Mouse (Mus musculus): ENCODE measurements at regions not wholly inside any gene's neighbourhood (a gene's known extent, or its start where the extent isn't known, plus 50 kb on each side); places are given as distances from the start of the nearest gene placed in this dataset.

- WGBS, result 90% methylated on average over 1 of the region's 1 CpGs
- H3K4me1 ChIP-seq (replicated peaks), result no peaks in the 10 kb centered on the region
- no peak overlapping the region for H3K4me3 ChIP-seq
- H3K9ac ChIP-seq, result no peak overlapping the region
- no peaks in the 10 kb centered on the region for H3K36me3 ChIP-seq
- no peaks in the 10 kb centered on the region for H3K9me3 ChIP-seq
- H3K27me3 ChIP-seq, result no peaks in the 10 kb centered on the region
- no peak overlapping the region for H3K4me2 ChIP-seq
- no peak overlapping the region for H3K27ac ChIP-seq (replicated peaks)
- ATAC-seq (ENCODE audit: low read depth), result no peak
These were observed 119.2 kb upstream of the Paip1 start for GRCm38 (mm10) chr13:119309238-119309637.

- no peaks in the 10 kb centered on the region for H3K36me3 ChIP-seq
- no peaks in the 10 kb centered on the region for H3K27me3 ChIP-seq
- no peak for ATAC-seq (ENCODE audit: low read depth)
These were observed 118.4 kb upstream of the Paip1 start for GRCm38 (mm10) chr13:119310013-119310412.

GRCm38 (mm10) chr13:119314356-119314755 is 114.0 kb upstream of the Paip1 start:
- Histone ChIP-seq H3K4me2 (no peak overlapping the region), H3K4me3 (no peak overlapping the region), H3K27ac (replicated peaks) (no peak overlapping the region), H3K36me3 (no peaks in the 10 kb centered on the region), H3K9me3 (no peaks in the 10 kb centered on the region), H3K27me3 (no peaks in the 10 kb centered on the region), H3K9ac (no peak overlapping the region), H3K4me1 (replicated peaks) (no peaks in the 10 kb centered on the region)
- 83% methylated on average over 3 of the region's 3 CpGs for WGBS
- ATAC-seq (ENCODE audit: low read depth), result no peak

More at GRCm38 (mm10) chr13:119310013-119310412, 118.4 kb upstream of the Paip1 start:
- H3K4me1 ChIP-seq (replicated peaks), result no peaks in the 10 kb centered on the region
- no peak overlapping the region for H3K4me2 ChIP-seq
- H3K27ac ChIP-seq (replicated peaks), result no peak overlapping the region
- H3K9ac ChIP-seq, result no peak overlapping the region
- WGBS, result 90% methylated on average over 3 of the region's 3 CpGs
- no peaks in the 10 kb centered on the region for H3K9me3 ChIP-seq
- no peak overlapping the region for H3K4me3 ChIP-seq

GRCm38 (mm10) chr13:119318358-119318757 is 110.0 kb upstream of the Paip1 start:
- Histone ChIP-seq H3K4me2 (no peak overlapping the region), H3K27ac (replicated peaks) (no peak overlapping the region), H3K4me3 (no peak overlapping the region), H3K9me3 (no peaks in the 10 kb centered on the region), H3K27me3 (no peaks in the 10 kb centered on the region), H3K9ac (no peak overlapping the region), H3K4me1 (replicated peaks) (no peaks in the 10 kb centered on the region), H3K36me3 (no peaks in the 10 kb centered on the region)
- 92% methylated on average over 1 of the region's 1 CpGs for WGBS
- no peak for ATAC-seq (ENCODE audit: low read depth)

GRCm38 (mm10) chr13:119325510-119325909 is 102.9 kb upstream of the Paip1 start:
- Histone ChIP-seq H3K36me3 (no peaks in the 10 kb centered on the region), H3K9ac (no peak overlapping the region), H3K4me2 (no peak overlapping the region), H3K4me3 (no peak overlapping the region), H3K4me1 (replicated peaks) (no peaks in the 10 kb centered on the region), H3K9me3 (no peaks in the 10 kb centered on the region), H3K27ac (replicated peaks) (no peak overlapping the region), H3K27me3 (no peaks in the 10 kb centered on the region)
- WGBS, result 90% methylated on average over 2 of the region's 2 CpGs
- ATAC-seq (ENCODE audit: low read depth), result no peak

- H3K27ac ChIP-seq (replicated peaks), result no peak overlapping the region
- no peaks in the 10 kb centered on the region for H3K36me3 ChIP-seq
- no peak overlapping the region for H3K4me2 ChIP-seq
- no peaks in the 10 kb centered on the region for H3K9me3 ChIP-seq
- H3K27me3 ChIP-seq, result no peaks in the 10 kb centered on the region
- 87% methylated on average over 5 of the region's 5 CpGs for WGBS
- no peak overlapping the region for H3K4me3 ChIP-seq
- no peak for ATAC-seq (ENCODE audit: low read depth)
- H3K9ac ChIP-seq, result no peak overlapping the region
- H3K4me1 ChIP-seq (replicated peaks), result no peaks in the 10 kb centered on the region
These were observed 101.3 kb upstream of the Paip1 start for GRCm38 (mm10) chr13:119326877-119327625.

- no peak for ATAC-seq (ENCODE audit: low read depth)
- H3K9me3 ChIP-seq, result no peaks in the 10 kb centered on the region
- H3K4me2 ChIP-seq, result no peak overlapping the region
- H3K36me3 ChIP-seq, result no peaks in the 10 kb centered on the region
- H3K27ac ChIP-seq (replicated peaks), result no peak overlapping the region
- H3K4me3 ChIP-seq, result no peak overlapping the region
- H3K9ac ChIP-seq, result no peak overlapping the region
- WGBS, result 93% methylated on average over 4 of the region's 4 CpGs
- H3K4me1 ChIP-seq (replicated peaks), result no peaks in the 10 kb centered on the region
- no peaks in the 10 kb centered on the region for H3K27me3 ChIP-seq
These were observed 99.7 kb upstream of the Paip1 start for GRCm38 (mm10) chr13:119328731-119329130.

- no peak overlapping the region for H3K4me2 ChIP-seq
- 94% methylated on average over 3 of the region's 3 CpGs for whole genome bisulfite sequencing
- no peaks in the 10 kb centered on the region for H3K9me3 ChIP-seq
- no peak overlapping the region for H3K27ac ChIP-seq (replicated peaks)
- H3K9ac ChIP-seq, result no peak overlapping the region
- ATAC-seq (ENCODE audit: low read depth), result no peak
- no peaks in the 10 kb centered on the region for H3K27me3 ChIP-seq
- no peaks in the 10 kb centered on the region for H3K4me1 ChIP-seq (replicated peaks)
- peaks cover 10% of the 10 kb centered on the region for H3K36me3 ChIP-seq
- H3K4me3 ChIP-seq, result no peak overlapping the region
These were observed 96.6 kb upstream of the Paip1 start for GRCm38 (mm10) chr13:119331815-119332214.

- no peaks in the 10 kb centered on the region; the same call in 1 of the 2 replicates for H3K9me3 ChIP-seq
- H3K9ac ChIP-seq, result no peak overlapping the region
- no peak overlapping the region for H3K27ac ChIP-seq (replicated peaks)
- ATAC-seq (ENCODE audit: low read depth), result no peak
- H3K4me2 ChIP-seq, result no peak overlapping the region
- no peaks in the 10 kb centered on the region for H3K4me1 ChIP-seq (replicated peaks)
- no peak overlapping the region for H3K4me3 ChIP-seq
- 79% methylated on average over 6 of the region's 6 CpGs for WGBS
- no peaks in the 10 kb centered on the region for H3K27me3 ChIP-seq
- H3K36me3 ChIP-seq, result peaks cover 20% of the 10 kb centered on the region
These were observed 94.5 kb upstream of the Paip1 start for GRCm38 (mm10) chr13:119333915-119334314.

- Histone ChIP-seq H3K27ac (replicated peaks) (no peak overlapping the region), H3K4me3 (no peak overlapping the region), H3K4me2 (no peak overlapping the region), H3K9me3 (no peaks in the 10 kb centered on the region; the same call in 1 of the 2 replicates), H3K27me3 (no peaks in the 10 kb centered on the region), H3K4me1 (replicated peaks) (no peaks in the 10 kb centered on the region), H3K9ac (no peak overlapping the region), H3K36me3 (peaks cover 20% of the 10 kb centered on the region)
- 85% methylated on average over 5 of the region's 5 CpGs for WGBS
- no peak for ATAC-seq (ENCODE audit: low read depth)
These were observed 90.5 kb upstream of the Paip1 start for GRCm38 (mm10) chr13:119337861-119338260.

- H3K4me2 ChIP-seq, result no peak overlapping the region
- no peak for ATAC-seq (ENCODE audit: low read depth)
- H3K4me3 ChIP-seq, result no peak overlapping the region
- H3K9me3 ChIP-seq, result no peaks in the 10 kb centered on the region; the same call in 1 of the 2 replicates
- peaks cover 23% of the 10 kb centered on the region for H3K36me3 ChIP-seq
- no peaks in the 10 kb centered on the region for H3K27me3 ChIP-seq
- 80% methylated on average over 5 of the region's 5 CpGs for WGBS
- no peak overlapping the region for H3K27ac ChIP-seq (replicated peaks)
- no peaks in the 10 kb centered on the region for H3K4me1 ChIP-seq (replicated peaks)
- H3K9ac ChIP-seq, result no peak overlapping the region
These were observed 89.4 kb upstream of the Paip1 start for GRCm38 (mm10) chr13:119339016-119339415.

GRCm38 (mm10) chr13:119339762-119340161 is 88.6 kb upstream of the Paip1 start:
- no peak overlapping the region for H3K27ac ChIP-seq (replicated peaks)
- no peak overlapping the region for H3K9ac ChIP-seq
- H3K27me3 ChIP-seq, result no peaks in the 10 kb centered on the region
- no peak overlapping the region for H3K4me3 ChIP-seq
- no peak for ATAC-seq (ENCODE audit: low read depth)
- no peaks in the 10 kb centered on the region for H3K4me1 ChIP-seq (replicated peaks)
- H3K4me2 ChIP-seq, result no peak overlapping the region
- H3K36me3 ChIP-seq, result peaks cover 23% of the 10 kb centered on the region
- no peaks in the 10 kb centered on the region; the same call in 1 of the 2 replicates for H3K9me3 ChIP-seq
- WGBS, result 95% methylated on average over 11 of the region's 11 CpGs

- Histone ChIP-seq H3K4me3 (no peak overlapping the region), H3K9ac (no peak overlapping the region), H3K9me3 (no peaks in the 10 kb centered on the region; the same call in 1 of the 2 replicates), H3K27me3 (no peaks in the 10 kb centered on the region), H3K4me2 (no peak overlapping the region), H3K27ac (replicated peaks) (no peak overlapping the region), H3K36me3 (peaks cover 12% of the 10 kb centered on the region), H3K4me1 (replicated peaks) (no peaks in the 10 kb centered on the region)
- no peak for ATAC-seq (ENCODE audit: low read depth)
- WGBS, result 38% methylated on average over 2 of the region's 2 CpGs
These were observed 86.6 kb upstream of the Paip1 start for GRCm38 (mm10) chr13:119341833-119342232.
